Mouse (Mus musculus) v-Abl transformed pro-B cells (cell line): ENCODE results near the gene Mapk9.

ENCODE experiments used
- in situ Hi-C, 2 experiments: fragments of 400-800 bp; cut with MboI; formaldehyde crosslinking; loops; one replicate each; pipeline ENCODE4 v1.15.1; 2025; ENCODE audit not compliant: unreplicated experiment in 2 of 2

The Mapk9 gene

GRCm38 (mm10) chr11:49931853-49932252, 85.3 kb downstream of the Mapk9 start:
- in situ Hi-C loops: no loop called here

GRCm38 (mm10) chr11:49933811-49934210, 87.3 kb downstream of the Mapk9 start:
- in situ Hi-C loops: no loop called here

GRCm38 (mm10) chr11:49934322-49934721, 87.8 kb downstream of the Mapk9 start:
- in situ Hi-C loops: no loop called here
